Mouse (Mus musculus) small intestine, adult 2 months (tissue): ENCODE results near the gene Shld2.

Source experiments
- CTCF ChIP-seq: fragments of 200-500 bp; IDR thresholded peaks from 2 replicates; pipeline ENCODE4 v1.5.1; 2012; ENCODE audit warnings: low read depth, mild to moderate bottlenecking, control low read depth, inconsistent platforms, low read length, moderate library complexity, mixed read lengths; ENCODE audit not compliant: insufficient replicate concordance, insufficient read length; ENCODE audit errors: extremely low read depth
- POLR2A ChIP-seq: fragments of 200-500 bp; IDR thresholded peaks from 2 replicates; pipeline ENCODE4 v1.6.1; 2012; ENCODE audit warnings: low read depth, mild to moderate bottlenecking, control low read depth, inconsistent platforms, low read length, moderate library complexity

GRCm38 (mm10) chr14:34193879-34194278 lies 116.4 kb downstream of the Shld2 start:
- TF ChIP-seq POLR2A (no peak), CTCF (no peak)
